Mouse (Mus musculus) lung, postnatal 0 days (tissue): ENCODE results near the gene Sox5.

Experiments
- CTCF ChIP-seq: IDR thresholded peaks from 2 replicates; pipeline ENCODE4 v1.5.1; 2016; ENCODE audit warnings: antibody characterized with exemption, mild to moderate bottlenecking
- EP300 ChIP-seq: IDR thresholded peaks from 2 replicates; pipeline ENCODE4 v1.6.1; 2016; ENCODE audit warnings: antibody characterized with exemption, mild to moderate bottlenecking, control low read depth

DNA sequence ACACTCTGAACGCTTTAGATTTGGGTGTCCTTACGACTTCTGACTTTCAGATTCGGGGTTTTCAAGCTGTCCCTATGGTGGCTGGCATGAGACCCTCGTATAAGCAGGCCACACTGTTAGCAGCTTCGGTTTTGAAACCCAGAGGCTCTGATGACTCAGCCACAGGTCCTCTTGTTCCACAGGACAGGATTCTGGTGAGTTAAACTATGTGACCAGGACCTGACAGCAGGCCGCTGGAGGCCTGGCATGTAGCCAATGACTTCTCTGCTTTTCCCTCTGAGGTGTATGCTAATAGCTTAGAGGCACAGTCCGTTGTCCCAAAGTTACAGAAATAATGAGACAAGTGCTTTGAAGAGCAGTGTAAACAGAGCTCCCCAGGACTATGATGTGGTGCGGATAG is 268.0 kb downstream of the Sox5 start:
- TF ChIP-seq CTCF (no peak), EP300 (no peak)
